Mouse (Mus musculus): ENCODE results near the gene Zfp687.

- TF ChIP-seq EP300 (IDR thresholded peaks at IDR 0.05) (no peak), CTCF (IDR thresholded peaks at IDR 0.05) (no peak)
Observed at GRCm38 (mm10) chr3:95056275-95056674, 41.0 kb upstream of the Zfp687 start.
